Mouse (Mus musculus): Measurements from ENCODE around the gene Wfdc6a. TPM values are rescaled to one million over a fixed set of nuclear protein-coding genes. Genes with fewer than 3 reads are reported as not detected.
"Not testable (repeated sequence)": the region's sequence is repeated elsewhere in the genome, so short reads cannot be mapped to it uniquely, and the experiment has no call there.

Gene Wfdc6a
- polyA plus RNA-seq (2015; fragmentation: Nextera tagmentation; extraction: Ambion mirVana) = not detected in 2 replicates

GRCm38 (mm10) chr2:164585025-164585725 is at the start of gene Wfdc6a:
Wfdc6a (minus strand) TSS chr2:164585447.
- not testable (repeated sequence) for H3K9ac ChIP-seq (replicated peaks; ENCODE audit: low read length); H3K27me3 ChIP-seq (ENCODE audit: insufficient read depth, low read length); H3K9me3 ChIP-seq (ENCODE audit: low read length); H3K4me2 ChIP-seq (replicated peaks; ENCODE audit: low read depth, low read length); H3K4me3 ChIP-seq (ENCODE audit: low read length); H3K27ac ChIP-seq (ENCODE audit: low read length); H3K36me3 ChIP-seq (ENCODE audit: insufficient read depth, low read length); ATAC-seq (ENCODE audit: low FRiP score, low TSS enrichment)
- H3K4me1 ChIP-seq (ENCODE audit: insufficient read depth, low read length) = peaks cover 12% of the 10 kb centered on the region
- 57% methylated on average over 13 of the region's 13 CpGs for WGBS

DNA sequence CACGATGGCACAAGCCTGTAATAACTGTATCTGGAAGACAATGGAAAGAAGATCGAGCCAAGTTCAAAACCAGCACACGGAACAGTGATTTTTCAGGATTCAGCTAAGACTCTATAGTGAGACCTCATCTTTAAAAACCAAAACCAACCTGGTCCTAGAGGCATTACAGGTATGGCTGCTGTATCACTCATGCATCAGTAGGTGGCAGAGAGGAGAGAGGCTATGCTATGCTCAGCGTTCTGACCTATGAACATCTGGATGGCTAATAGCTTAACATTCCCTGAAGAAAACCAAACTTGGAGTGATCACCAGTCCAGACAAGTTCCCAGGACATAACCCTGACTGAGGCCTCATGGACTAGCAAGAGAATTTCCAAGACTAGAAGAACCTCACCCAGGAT is 36.5 kb upstream of the Wfdc6a start:
- H3K27ac ChIP-seq (ENCODE audit: low read length) = no peak overlapping the region
- H3K27me3 ChIP-seq (ENCODE audit: insufficient read depth, low read length) = no peaks in the 10 kb centered on the region
- H3K9me3 ChIP-seq (ENCODE audit: low read length) = no peaks in the 10 kb centered on the region
- H3K36me3 ChIP-seq (ENCODE audit: insufficient read depth, low read length) = no peaks in the 10 kb centered on the region
- no peak overlapping the region for H3K4me2 ChIP-seq (replicated peaks; ENCODE audit: low read depth, low read length)
- no peaks in the 10 kb centered on the region for H3K4me1 ChIP-seq (ENCODE audit: insufficient read depth, low read length)
- no peak for ATAC-seq (ENCODE audit: low FRiP score, low TSS enrichment)
- no peak overlapping the region for H3K4me3 ChIP-seq (ENCODE audit: low read length)
- H3K9ac ChIP-seq (replicated peaks; ENCODE audit: low read length) = no peak overlapping the region
- 91% methylated on average over 4 of the region's 4 CpGs for WGBS

- no peaks in the 10 kb centered on the region for H3K9me3 ChIP-seq (ENCODE audit: low read length)
- no peak for ATAC-seq (ENCODE audit: low FRiP score, low TSS enrichment)
- H3K4me3 ChIP-seq (ENCODE audit: low read length) = no peak overlapping the region
- no peaks in the 10 kb centered on the region for H3K36me3 ChIP-seq (ENCODE audit: insufficient read depth, low read length)
- no peak overlapping the region for H3K4me2 ChIP-seq (replicated peaks; ENCODE audit: low read depth, low read length)
- no peak overlapping the region for H3K9ac ChIP-seq (replicated peaks; ENCODE audit: low read length)
- H3K27ac ChIP-seq (ENCODE audit: low read length) = no peak overlapping the region
- no peaks in the 10 kb centered on the region for H3K4me1 ChIP-seq (ENCODE audit: insufficient read depth, low read length)
- WGBS = 75% methylated on average over 5 of the region's 5 CpGs
- H3K27me3 ChIP-seq (ENCODE audit: insufficient read depth, low read length) = no peaks in the 10 kb centered on the region
These were observed 33.8 kb upstream of the Wfdc6a start for GRCm38 (mm10) chr2:164619050-164619449.

GRCm38 (mm10) chr2:164615386-164615785 is 30.1 kb upstream of the Wfdc6a start:
- Histone ChIP-seq H3K9ac (replicated peaks; ENCODE audit: low read length) (no peak overlapping the region), H3K27me3 (ENCODE audit: insufficient read depth, low read length) (no peaks in the 10 kb centered on the region), H3K9me3 (ENCODE audit: low read length) (no peaks in the 10 kb centered on the region), H3K36me3 (ENCODE audit: insufficient read depth, low read length) (no peaks in the 10 kb centered on the region), H3K4me1 (ENCODE audit: insufficient read depth, low read length) (no peaks in the 10 kb centered on the region), H3K4me3 (ENCODE audit: low read length) (no peak overlapping the region), H3K4me2 (replicated peaks; ENCODE audit: low read depth, low read length) (no peak overlapping the region), H3K27ac (ENCODE audit: low read length) (no peak overlapping the region)
- no peak for ATAC-seq (ENCODE audit: low FRiP score, low TSS enrichment)
- WGBS = 92% methylated on average over 3 of the region's 3 CpGs

GRCm38 (mm10) chr2:164613471-164613870 is 28.2 kb upstream of the Wfdc6a start, which contains the start of the genes Wfdc6b and Wfdc8:
Wfdc6b (plus strand) TSS chr2:164613522.
Wfdc8 (minus strand) TSS chr2:164613626.
- not testable (repeated sequence) for ATAC-seq (ENCODE audit: low FRiP score, low TSS enrichment); H3K36me3 ChIP-seq (ENCODE audit: insufficient read depth, low read length); H3K27ac ChIP-seq (ENCODE audit: low read length); H3K9me3 ChIP-seq (ENCODE audit: low read length); H3K4me2 ChIP-seq (replicated peaks; ENCODE audit: low read depth, low read length); H3K27me3 ChIP-seq (ENCODE audit: insufficient read depth, low read length); H3K4me3 ChIP-seq (ENCODE audit: low read length); H3K9ac ChIP-seq (replicated peaks; ENCODE audit: low read length); H3K4me1 ChIP-seq (ENCODE audit: insufficient read depth, low read length)
- WGBS = 41% methylated on average over 8 of the region's 8 CpGs

GRCm38 (mm10) chr2:164608781-164609180 is 23.5 kb upstream of the Wfdc6a start:
- no peak overlapping the region for H3K4me2 ChIP-seq (replicated peaks; ENCODE audit: low read depth, low read length)
- no peak overlapping the region for H3K4me3 ChIP-seq (ENCODE audit: low read length)
- H3K27me3 ChIP-seq (ENCODE audit: insufficient read depth, low read length) = no peaks in the 10 kb centered on the region
- ATAC-seq (ENCODE audit: low FRiP score, low TSS enrichment) = no peak; the same call in 1 of the 2 replicates
- H3K9ac ChIP-seq (replicated peaks; ENCODE audit: low read length) = no peak overlapping the region
- H3K9me3 ChIP-seq (ENCODE audit: low read length) = no peaks in the 10 kb centered on the region
- H3K4me1 ChIP-seq (ENCODE audit: insufficient read depth, low read length) = no peaks in the 10 kb centered on the region
- H3K27ac ChIP-seq (ENCODE audit: low read length) = no peak overlapping the region
- H3K36me3 ChIP-seq (ENCODE audit: insufficient read depth, low read length) = no peaks in the 10 kb centered on the region
- 44% methylated on average over 6 of the region's 6 CpGs for WGBS

DNA sequence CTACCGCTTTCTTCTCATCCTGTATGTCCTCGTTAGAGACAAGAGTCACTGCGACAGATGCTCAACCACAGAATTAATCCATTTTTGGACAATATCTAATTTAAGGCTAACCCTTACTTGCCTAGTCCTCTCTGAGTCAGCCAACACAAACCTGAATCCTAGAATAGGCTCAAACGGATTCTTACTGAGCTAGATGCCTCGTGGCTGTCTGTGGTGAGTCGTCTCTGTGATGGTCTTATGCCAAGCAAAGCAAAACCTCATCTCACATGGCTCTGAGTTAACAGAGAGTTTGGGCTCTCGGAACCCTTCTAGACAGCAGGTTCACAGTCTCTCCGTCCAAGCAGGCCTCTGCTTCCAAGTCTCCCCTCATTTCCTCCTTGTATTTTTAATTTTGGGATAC is 19.2 kb upstream of the Wfdc6a start:
- Histone ChIP-seq H3K4me1 (ENCODE audit: insufficient read depth, low read length) (no peaks in the 10 kb centered on the region), H3K9me3 (ENCODE audit: low read length) (no peaks in the 10 kb centered on the region), H3K27ac (ENCODE audit: low read length) (no peak overlapping the region), H3K36me3 (ENCODE audit: insufficient read depth, low read length) (no peaks in the 10 kb centered on the region), H3K27me3 (ENCODE audit: insufficient read depth, low read length) (no peaks in the 10 kb centered on the region), H3K4me2 (replicated peaks; ENCODE audit: low read depth, low read length) (no peak overlapping the region), H3K9ac (replicated peaks; ENCODE audit: low read length) (no peak overlapping the region), H3K4me3 (ENCODE audit: low read length) (no peak overlapping the region)
- 90% methylated on average over 8 of the region's 8 CpGs for WGBS
- ATAC-seq (ENCODE audit: low FRiP score, low TSS enrichment) = no peak

DNA sequence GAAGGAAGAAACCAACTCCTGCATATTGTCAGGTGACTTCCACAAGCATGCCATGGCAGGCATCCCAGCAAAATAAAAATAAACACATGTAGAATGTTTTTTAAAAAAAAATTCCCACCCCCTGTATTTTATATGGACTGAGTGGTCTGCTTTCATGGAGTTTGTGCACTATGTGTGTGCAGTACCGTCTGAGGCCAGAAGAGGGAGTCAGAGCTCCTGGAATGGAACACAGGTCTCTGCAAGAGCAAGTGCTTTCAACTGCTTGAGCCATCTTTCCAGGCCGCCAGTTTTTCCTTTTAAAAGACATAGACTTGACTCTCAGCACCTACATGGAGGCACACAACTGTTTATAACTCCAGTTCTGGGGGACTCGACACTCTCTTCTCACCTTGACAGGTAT is 18.2 kb upstream of the Wfdc6a start:
- WGBS = 85% methylated on average over 3 of the region's 3 CpGs
- no peak overlapping the region for H3K27ac ChIP-seq (ENCODE audit: low read length)
- no peaks in the 10 kb centered on the region for H3K27me3 ChIP-seq (ENCODE audit: insufficient read depth, low read length)
- H3K4me1 ChIP-seq (ENCODE audit: insufficient read depth, low read length) = no peaks in the 10 kb centered on the region
- ATAC-seq (ENCODE audit: low FRiP score, low TSS enrichment) = no peak
- no peak overlapping the region for H3K4me3 ChIP-seq (ENCODE audit: low read length)
- no peaks in the 10 kb centered on the region for H3K36me3 ChIP-seq (ENCODE audit: insufficient read depth, low read length)
- H3K9me3 ChIP-seq (ENCODE audit: low read length) = no peaks in the 10 kb centered on the region
- H3K9ac ChIP-seq (replicated peaks; ENCODE audit: low read length) = no peak overlapping the region
- no peak overlapping the region for H3K4me2 ChIP-seq (replicated peaks; ENCODE audit: low read depth, low read length)

DNA sequence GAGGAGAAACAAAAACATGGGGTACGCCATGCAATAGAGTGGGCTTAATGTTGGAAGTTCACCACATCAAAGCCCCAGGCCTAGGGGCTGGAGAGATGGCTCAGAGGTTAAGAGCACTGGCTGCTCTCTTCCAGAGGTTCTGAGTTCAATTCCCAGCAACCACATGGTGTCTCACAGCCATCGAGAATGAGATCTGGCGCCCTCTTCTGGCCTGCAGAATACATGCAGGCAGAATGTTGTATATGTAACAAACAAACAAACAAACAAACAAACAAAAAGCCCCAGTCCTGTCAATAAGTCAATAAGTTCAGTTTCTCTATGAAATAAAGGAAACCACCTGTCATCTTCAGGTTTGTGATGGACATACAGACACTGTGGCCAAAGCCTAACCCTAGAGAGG is 14.9 kb upstream of the Wfdc6a start:
- whole genome bisulfite sequencing = 73% methylated on average over 3 of the region's 3 CpGs
- Histone ChIP-seq H3K9ac (replicated peaks; ENCODE audit: low read length) (no peak overlapping the region), H3K27me3 (ENCODE audit: insufficient read depth, low read length) (no peaks in the 10 kb centered on the region), H3K36me3 (ENCODE audit: insufficient read depth, low read length) (no peaks in the 10 kb centered on the region), H3K27ac (ENCODE audit: low read length) (no peak overlapping the region), H3K4me1 (ENCODE audit: insufficient read depth, low read length) (no peaks in the 10 kb centered on the region), H3K4me2 (replicated peaks; ENCODE audit: low read depth, low read length) (no peak overlapping the region), H3K4me3 (ENCODE audit: low read length) (no peak overlapping the region), H3K9me3 (ENCODE audit: low read length) (no peaks in the 10 kb centered on the region)
- ATAC-seq (ENCODE audit: low FRiP score, low TSS enrichment) = no peak

DNA sequence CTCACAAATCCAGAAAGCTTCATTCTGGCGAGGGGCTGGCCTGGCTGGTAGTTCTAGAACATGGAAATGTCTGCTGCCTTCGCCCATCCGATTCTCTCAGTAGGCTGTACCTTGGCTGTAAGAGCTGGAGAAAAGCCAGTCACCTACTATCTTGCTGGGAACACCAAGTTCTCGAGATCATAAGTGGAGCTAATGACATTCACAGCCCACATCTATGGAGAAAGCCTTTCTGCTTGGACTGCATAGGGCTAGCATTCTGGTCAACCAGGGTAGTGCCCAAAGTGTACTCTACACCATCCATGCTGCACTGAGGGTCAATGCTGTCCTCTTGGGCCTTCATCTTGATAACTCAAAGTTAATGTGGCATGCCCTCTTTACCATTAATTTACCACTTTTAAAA is 8.2 kb upstream of the Wfdc6a start, which contains the start of gene Eppin:
Gene Eppin, minus strand, starts transcription at position 101 of the 400 bp plus-strand sequence.
- WGBS = 85% methylated on average over 4 of the region's 4 CpGs
- no peaks in the 10 kb centered on the region for H3K9me3 ChIP-seq (ENCODE audit: low read length)
- no peak within 1 kb of the TSS for H3K27ac ChIP-seq (ENCODE audit: low read length)

More for the DNA sequence above, 8.2 kb upstream of the Wfdc6a start, which contains the start of gene Eppin:
- Histone ChIP-seq H3K4me2 (replicated peaks; ENCODE audit: low read depth, low read length) (no peak within 1 kb of the TSS), H3K27me3 (ENCODE audit: insufficient read depth, low read length) (no peaks in the 10 kb centered on the region), H3K36me3 (ENCODE audit: insufficient read depth, low read length) (no peaks in the 10 kb centered on the region), H3K9ac (replicated peaks; ENCODE audit: low read length) (no peak within 1 kb of the TSS), H3K4me1 (ENCODE audit: insufficient read depth, low read length) (peaks cover 12% of the 10 kb centered on the region), H3K4me3 (ENCODE audit: low read length) (no peak within 1 kb of the TSS)
- no peak for ATAC-seq (ENCODE audit: low FRiP score, low TSS enrichment)
